Mouse (Mus musculus): Measurements from ENCODE around the gene Gm45062.

DNA sequence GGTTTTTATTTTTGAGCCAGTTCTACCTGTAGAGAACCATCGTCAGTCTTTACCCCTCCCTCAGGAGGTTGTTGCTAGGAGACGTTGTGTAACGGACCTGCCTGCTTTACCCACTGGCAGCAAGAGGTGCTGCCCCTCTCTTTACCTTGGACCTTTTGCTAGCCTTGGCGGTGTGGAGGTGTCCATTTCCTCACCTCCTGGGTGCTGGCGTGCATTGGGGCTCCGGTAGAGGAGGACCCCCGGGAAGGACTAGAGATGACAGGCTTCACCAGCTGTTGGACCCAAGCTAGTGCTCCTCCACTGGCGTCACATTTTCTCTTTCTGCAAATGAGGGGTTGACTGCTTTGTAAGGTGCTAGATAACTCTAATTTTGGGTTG lies 406 bp downstream of the Gm45062 start:
- TF ChIP-seq EP300 (IDR thresholded peaks at IDR 0.05; ENCODE audit: insufficient read depth, low read depth, low read length), result no peak
- no peak for TF ChIP-seq POLR2A (IDR thresholded peaks at IDR 0.05; ENCODE audit: insufficient read depth, low read length)
- no peak for TF ChIP-seq CTCF (IDR thresholded peaks at IDR 0.05; ENCODE audit: low read depth, low read length)

Measured in ES-Bruce4 (cell line).